Mouse (Mus musculus) thymus, postnatal 0 days (tissue): ENCODE data around the gene Aldh2. TPM values are rescaled to one million over a fixed set of nuclear protein-coding genes. Genes with fewer than 3 reads are reported as not detected.

Source experiments
- DNase-seq: peaks from one replicate; pipeline ENCODE4 v3.0.0-alpha.2; 2015; ENCODE audit warnings: low spot score
- polyA plus RNA-seq: library from polyadenylated mRNA; unstranded; fragments of >200 nt; fragmentation: Nextera tagmentation; extraction: Ambion mirVana; gene quantifications from 2 replicates; pipeline ENCODE4 v1.2.1, GENCODE M21; 2015

Gene Aldh2
- polyA plus RNA-seq, 1 experiment from 2014 or later, result 127 TPM

GRCm38 (mm10) chr5:121549196-121549595 is 44.4 kb downstream of the Aldh2 start:
- no peak for DNase-seq

GRCm38 (mm10) chr5:121547084-121547483 is 46.5 kb downstream of the Aldh2 start:
- no peak for DNase-seq

- peak; percentile 52 for DNase-seq
Measured at GRCm38 (mm10) chr5:121546530-121546895, 47.1 kb downstream of the Aldh2 start.

GRCm38 (mm10) chr5:121545793-121546529 is 47.7 kb downstream of the Aldh2 start, which contains the start of gene Mapkapk5:
TSS of gene Mapkapk5 (minus strand) at chr5:121545905.
- DNase-seq, result peak; percentile 96

- DNase-seq, result peak; percentile 50
Measured at GRCm38 (mm10) chr5:121544910-121545792, 48.5 kb downstream of the Aldh2 start, which contains the start of the genes Adam1a and Gm42878. TSS of gene Adam1a (minus strand) at chr5:121545482. TSS of gene Gm42878 (minus strand) at chr5:121545482.

- DNase-seq, result no peak
Measured at GRCm38 (mm10) chr5:121543370-121543769, 50.3 kb downstream of the Aldh2 start.

GRCm38 (mm10) chr5:121541235-121541634 is 52.4 kb downstream of the Aldh2 start:
- no peak for DNase-seq

GRCm38 (mm10) chr5:121540066-121540465 is 53.6 kb downstream of the Aldh2 start:
- no peak for DNase-seq

GRCm38 (mm10) chr5:121537588-121537987 is 56.0 kb downstream of the Aldh2 start:
- no peak for DNase-seq

- no peak for DNase-seq
Measured at GRCm38 (mm10) chr5:121536921-121537555, 56.6 kb downstream of the Aldh2 start.

- DNase-seq, result no peak
Measured at GRCm38 (mm10) chr5:121535116-121535515, 58.5 kb downstream of the Aldh2 start.

GRCm38 (mm10) chr5:121534521-121534920 is 59.1 kb downstream of the Aldh2 start:
- DNase-seq, result peak; percentile 30

- no peak for DNase-seq
Measured at GRCm38 (mm10) chr5:121526961-121527360, 66.7 kb downstream of the Aldh2 start.

- DNase-seq, result no peak
Measured at GRCm38 (mm10) chr5:121526526-121526925, 67.1 kb downstream of the Aldh2 start.

GRCm38 (mm10) chr5:121525774-121526450 is 67.7 kb downstream of the Aldh2 start:
- no peak for DNase-seq

- peak; percentile 10 for DNase-seq
Measured at GRCm38 (mm10) chr5:121519758-121520157, 73.9 kb downstream of the Aldh2 start.

- DNase-seq, result no peak
Measured at GRCm38 (mm10) chr5:121518983-121519382, 74.6 kb downstream of the Aldh2 start.
